Mouse (Mus musculus) stomach, postnatal 0 days (tissue): ENCODE measurements at regions not wholly inside any gene's neighbourhood (a gene's known extent, or its start where the extent isn't known, plus 50 kb on each side); places are given as distances from the start of the nearest gene placed in this dataset.
"Not testable (repeated sequence)": the region's sequence is repeated elsewhere in the genome, so short reads cannot be mapped to it uniquely, and the experiment has no call there.

Experiments used
- CTCF ChIP-seq: IDR thresholded peaks from 2 replicates; pipeline ENCODE4 v1.5.1; 2016; ENCODE audit warnings: antibody characterized with exemption, low read depth, mild to moderate bottlenecking, moderate library complexity
- EP300 ChIP-seq: optimal IDR thresholded peaks from 2 replicates; pipeline ENCODE3; 2016; ENCODE audit warnings: antibody characterized with exemption

DNA sequence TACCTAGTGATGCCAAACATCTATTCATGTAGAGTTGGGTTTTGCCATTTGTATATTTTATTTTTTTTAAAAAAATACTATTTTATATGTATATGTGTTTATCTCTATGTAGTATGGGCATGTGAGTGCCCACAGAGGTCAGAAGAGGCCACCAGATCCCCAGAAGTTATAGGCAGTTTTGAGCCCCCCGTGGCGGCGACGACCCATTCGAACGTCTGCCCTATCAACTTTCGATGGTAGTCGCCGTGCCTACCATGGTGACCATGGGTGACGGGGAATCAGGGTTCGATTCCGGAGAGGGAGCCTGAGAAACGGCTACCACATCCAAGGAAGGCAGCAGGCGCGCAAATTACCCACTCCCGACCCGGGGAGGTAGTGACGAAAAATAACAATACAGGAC lies 198.8 kb downstream of the Samd9l start:
- TF ChIP-seq CTCF, EP300: not testable (repeated sequence)
